Comparison of ENCODE assay signal across 18 mouse cellular contexts in the genomic region with DNA sequence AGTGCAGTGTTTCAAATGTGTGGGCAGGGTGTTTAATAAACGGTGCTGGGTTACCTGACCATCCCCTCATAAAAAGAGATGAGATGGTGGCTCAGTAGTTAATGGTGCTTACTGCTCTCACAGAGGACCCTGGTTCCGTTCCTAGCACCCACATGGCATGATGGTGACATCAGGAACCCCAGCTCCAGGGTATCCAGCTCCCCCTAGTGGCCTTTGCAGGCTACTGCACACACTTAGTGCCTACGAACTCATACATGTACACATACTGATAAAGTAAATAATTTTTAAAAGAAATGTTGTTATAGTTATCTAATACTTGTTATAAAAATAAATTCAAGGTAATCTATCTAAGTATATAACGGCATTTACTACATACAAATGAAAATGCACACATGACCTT.
A peak's percentile ranks its signal among the peaks of the same experiment; 100 is the strongest.
DNase-seq lines count a peak whose midpoint lies in the region; ATAC-seq and TF ChIP-seq lines count a peak whose summit lies in the region.
"Had no signal": no experiment of that assay in that cellular context is flagged by ENCODE, and none has a peak within 500 bp of the region (broad histone marks: within the 10 kb centered on the region; RNA-seq: fewer than 3 reads in every experiment).

No protein-coding gene starts in this region.

- H3K4me3 ChIP-seq in heart, adult 2 months, result no peak overlapping the region
- H3K4me3 ChIP-seq in lung, embryonic 14.5 days (ENCODE audit: low read depth, low read length), result no peak overlapping the region
- H3K4me3 ChIP-seq in bone marrow, adult 2 months (replicated peaks; ENCODE audit: control insufficient read depth, low read depth, low read length), result no peak overlapping the region
- H3K4me3 ChIP-seq in intestine, embryonic 16.5 days (ENCODE audit: low read length), result no peak overlapping the region
- H3K4me3 ChIP-seq: embryonic facial prominence, embryonic 15.5 days; forebrain, embryonic 10.5 days; heart, embryonic 15.5 days; hindbrain, embryonic 10.5 days had no signal

- H3K4me1 ChIP-seq in heart, adult 2 months (ENCODE audit: control insufficient read depth, insufficient read depth, low read length), result no peaks in the 10 kb centered on the region
- H3K4me1 ChIP-seq in lung, embryonic 14.5 days (ENCODE audit: insufficient read depth), result no peaks in the 10 kb centered on the region
- H3K4me1 ChIP-seq in bone marrow, adult 2 months (ENCODE audit: control insufficient read depth, insufficient read depth, low read length), result no peaks in the 10 kb centered on the region
- H3K4me1 ChIP-seq in intestine, embryonic 16.5 days (ENCODE audit: control insufficient read depth, insufficient read depth, low read length), result no peaks in the 10 kb centered on the region
- H3K4me1 ChIP-seq: embryonic facial prominence, embryonic 15.5 days; forebrain, embryonic 10.5 days; heart, embryonic 15.5 days; hindbrain, embryonic 10.5 days had no signal

- H3K9me3 ChIP-seq in lung, embryonic 14.5 days (ENCODE audit: low read depth, low read length), result no peaks in the 10 kb centered on the region
- no peaks in the 10 kb centered on the region for H3K9me3 ChIP-seq in intestine, embryonic 16.5 days (ENCODE audit: control insufficient read depth, low read length)
- H3K9me3 ChIP-seq: embryonic facial prominence, embryonic 15.5 days had no signal

- intact Hi-C loops in heart, adult 2 months (cut with DNase I), result no loop called here
- intact Hi-C loops in heart, postnatal 36 days (cut with DNase I), result no loop called here

- H3K4me2 ChIP-seq in lung, embryonic 14.5 days, result no peak overlapping the region
- H3K4me2 ChIP-seq in intestine, embryonic 16.5 days (ENCODE audit: low read depth, low read length), result no peak overlapping the region
- H3K4me2 ChIP-seq: embryonic facial prominence, embryonic 15.5 days; heart, embryonic 15.5 days had no signal

- peak; percentile 23; the same call in 1 of the 2 replicates for TF ChIP-seq CTCF in heart, adult 2 months (IDR thresholded peaks at IDR 0.05)
- TF ChIP-seq CTCF in lung, embryonic 14.5 days (IDR thresholded peaks at IDR 0.05; ENCODE audit: low read depth), result peak; percentile 27
- peak; percentile 20; the same call in 1 of the 2 replicates for TF ChIP-seq CTCF in bone marrow, adult 2 months (IDR thresholded peaks at IDR 0.05; ENCODE audit: control insufficient read depth, insufficient read depth, low read length)

- TF ChIP-seq EP300 in heart, adult 2 months (IDR thresholded peaks at IDR 0.05; ENCODE audit: insufficient read depth, low read depth, low read length), result no peak

- TF ChIP-seq POLR2A in heart, adult 2 months (IDR thresholded peaks at IDR 0.05; ENCODE audit: insufficient read depth, low read depth, low read length), result no peak
- no peak for TF ChIP-seq POLR2A in bone marrow, adult 2 months (IDR thresholded peaks at IDR 0.05; ENCODE audit: borderline replicate concordance, control insufficient read depth, low read depth, low read length)

- no peak for DNase-seq in heart, adult 2 months
- DNase-seq in heart, postnatal 36 days, result no peak
- no peak for DNase-seq in lung, embryonic 14.5 days
- DNase-seq in lung, postnatal 36 days, result no peak
- peak; percentile 38 for DNase-seq in ES-CJ7 (ENCODE audit: low read depth, low spot score)
- DNase-seq: cerebellum, postnatal 10 days; kidney, adult 9 months; lung, adult 18-20 months; midbrain, embryonic 14.5 days; retina, postnatal 1 day; thymus, adult 2 months had no signal

- no peaks in the 10 kb centered on the region for H3K79me2 ChIP-seq in heart, adult 2 months (replicated peaks; ENCODE audit: control insufficient read depth, insufficient read depth, low read length)

- H3K9ac ChIP-seq in heart, adult 2 months (ENCODE audit: low read depth, low read length), result no peak overlapping the region
- H3K9ac ChIP-seq in lung, embryonic 14.5 days, result no peak overlapping the region
- H3K9ac ChIP-seq in intestine, embryonic 16.5 days (ENCODE audit: low read depth, low read length), result no peak overlapping the region
- H3K9ac ChIP-seq: embryonic facial prominence, embryonic 15.5 days; heart, embryonic 15.5 days had no signal

- WGBS in heart, adult 2 months, result 86% methylated on average over 4 of the region's 4 CpGs
- WGBS in lung, embryonic 14.5 days, result 88% methylated on average over 4 of the region's 4 CpGs
- whole genome bisulfite sequencing in bone marrow, adult 2 months, result 82% methylated on average over 4 of the region's 4 CpGs
- WGBS in intestine, embryonic 16.5 days, result 85% methylated on average over 4 of the region's 4 CpGs

- ATAC-seq in lung, embryonic 14.5 days (ENCODE audit: insufficient read depth), result no peak
- no peak for ATAC-seq in intestine, embryonic 16.5 days
- ATAC-seq: inflammation-experienced regulatory T-cells, adult 6 months had no signal

- no peak overlapping the region for H3K27ac ChIP-seq in heart, adult 2 months
- H3K27ac ChIP-seq in lung, embryonic 14.5 days (ENCODE audit: low read depth), result no peak overlapping the region
- H3K27ac ChIP-seq in bone marrow, adult 2 months (ENCODE audit: control insufficient read depth, insufficient read depth, low read depth, low read length, poor library complexity), result no peak overlapping the region
- H3K27ac ChIP-seq in intestine, embryonic 16.5 days (ENCODE audit: low read length), result no peak overlapping the region
- H3K27ac ChIP-seq: embryonic facial prominence, embryonic 15.5 days; forebrain, embryonic 10.5 days; heart, embryonic 15.5 days; hindbrain, embryonic 10.5 days had no signal

- H3K36me3 ChIP-seq in heart, adult 2 months (ENCODE audit: control insufficient read depth, insufficient read depth, low read length), result no peaks in the 10 kb centered on the region
- H3K36me3 ChIP-seq in lung, embryonic 14.5 days (ENCODE audit: insufficient read depth), result no peaks in the 10 kb centered on the region
- no peaks in the 10 kb centered on the region for H3K36me3 ChIP-seq in intestine, embryonic 16.5 days (ENCODE audit: control insufficient read depth, insufficient read depth, low read length)
- H3K36me3 ChIP-seq: embryonic facial prominence, embryonic 15.5 days; forebrain, embryonic 10.5 days; heart, embryonic 15.5 days; hindbrain, embryonic 10.5 days had no signal

- H3K27me3 ChIP-seq in heart, adult 2 months (ENCODE audit: control insufficient read depth, insufficient read depth, low read length), result no peaks in the 10 kb centered on the region
- H3K27me3 ChIP-seq in lung, embryonic 14.5 days (ENCODE audit: insufficient read depth, low read length), result no peaks in the 10 kb centered on the region
- no peaks in the 10 kb centered on the region for H3K27me3 ChIP-seq in intestine, embryonic 16.5 days (replicated peaks; ENCODE audit: control insufficient read depth, insufficient read depth, low read length)
- H3K27me3 ChIP-seq: embryonic facial prominence, embryonic 15.5 days; heart, embryonic 15.5 days had no signal
